Mouse (Mus musculus) c-Kit-negative CD71-positive TER-119-positive erythroid progenitor cells, embryonic 14.5 days (primary cell): Measurements from ENCODE around the gene Nceh1.

Experiments used
- DNase-seq: peaks from one replicate; pipeline ENCODE4 v3.0.0-alpha.2; 2013; ENCODE audit warnings: low read depth, low spot score

The Nceh1 gene

GRCm38 (mm10) chr3:27190865-27191264, 8.1 kb downstream of the Nceh1 start:
- DNase-seq, result no peak

GRCm38 (mm10) chr3:27191856-27192255, 9.1 kb downstream of the Nceh1 start:
- DNase-seq, result no peak

- DNase-seq, result no peak
Observed at GRCm38 (mm10) chr3:27193844-27194317, 11.1 kb downstream of the Nceh1 start.

GRCm38 (mm10) chr3:27195153-27195552, 12.4 kb downstream of the Nceh1 start:
- no peak for DNase-seq

- no peak for DNase-seq
Observed at GRCm38 (mm10) chr3:27195573-27196227, 12.9 kb downstream of the Nceh1 start.

- DNase-seq, result no peak
Observed at GRCm38 (mm10) chr3:27196529-27196928, 13.8 kb downstream of the Nceh1 start.

GRCm38 (mm10) chr3:27197816-27198215, 15.1 kb downstream of the Nceh1 start:
- DNase-seq, result no peak

GRCm38 (mm10) chr3:27199120-27199519, 16.4 kb downstream of the Nceh1 start:
- no peak for DNase-seq

- no peak for DNase-seq
Observed at GRCm38 (mm10) chr3:27201728-27202411, 19.1 kb downstream of the Nceh1 start.

GRCm38 (mm10) chr3:27205068-27205467, 22.3 kb downstream of the Nceh1 start:
- no peak for DNase-seq

GRCm38 (mm10) chr3:27205514-27206220, 22.9 kb downstream of the Nceh1 start:
- no peak for DNase-seq

- no peak for DNase-seq
Observed at GRCm38 (mm10) chr3:27206221-27206560, 23.4 kb downstream of the Nceh1 start.

GRCm38 (mm10) chr3:27206577-27206976, 23.8 kb downstream of the Nceh1 start:
- no peak for DNase-seq

GRCm38 (mm10) chr3:27209707-27210106, 26.9 kb downstream of the Nceh1 start:
- DNase-seq, result no peak

GRCm38 (mm10) chr3:27210271-27210670, 27.5 kb downstream of the Nceh1 start:
- no peak for DNase-seq

- no peak for DNase-seq
Observed at GRCm38 (mm10) chr3:27214016-27214816, 31.5 kb downstream of the Nceh1 start.

- no peak for DNase-seq
Observed at GRCm38 (mm10) chr3:27217331-27217730, 34.6 kb downstream of the Nceh1 start.

GRCm38 (mm10) chr3:27218604-27219003, 35.8 kb downstream of the Nceh1 start:
- no peak for DNase-seq

- no peak for DNase-seq
Observed at GRCm38 (mm10) chr3:27222052-27222451, 39.3 kb downstream of the Nceh1 start.

- DNase-seq, result no peak
Observed at GRCm38 (mm10) chr3:27222488-27222887, 39.7 kb downstream of the Nceh1 start.

GRCm38 (mm10) chr3:27227629-27228453, 45.1 kb downstream of the Nceh1 start:
- DNase-seq, result no peak
